Mouse (Mus musculus): ENCODE results near the gene Padi3. TPM values are rescaled to one million over a fixed set of nuclear protein-coding genes. Genes with fewer than 3 reads are reported as not detected.

The Padi3 gene
- total RNA-seq, 2 experiments from 2014 or later: not detected

- intact Hi-C loops (cut with DNase I): loop anchor here (2.0 to 5.0 kb wide), 2 partner anchors 81 to 135 kb away; no protein-coding TSS in a partner anchor
These were observed 11.5 kb upstream of the Padi3 start for GRCm38 (mm10) chr4:140821988-140822387.

GRCm38 (mm10) chr4:140817413-140817812 lies 7.0 kb upstream of the Padi3 start:
- DNase-seq (ENCODE audit: low spot score in 2 of 2): no peak
- intact Hi-C loops (cut with DNase I): no loop called here

More at GRCm38 (mm10) chr4:140821988-140822387, 11.5 kb upstream of the Padi3 start:
- DNase-seq (ENCODE audit: low spot score in 2 of 2): peak in 1 of 2 experiments; percentile 36

- intact Hi-C loops (cut with DNase I): no loop called here
- DNase-seq (ENCODE audit: low spot score in 2 of 2): no peak
These were observed 5.8 kb upstream of the Padi3 start for GRCm38 (mm10) chr4:140815996-140816917.

- intact Hi-C loops (cut with DNase I): no loop called here
- DNase-seq (ENCODE audit: low spot score in 2 of 2): no peak
These were observed 5.0 kb upstream of the Padi3 start for GRCm38 (mm10) chr4:140815496-140815895.

- DNase-seq (ENCODE audit: low spot score in 2 of 2): no peak
These were observed 4.1 kb upstream of the Padi3 start for GRCm38 (mm10) chr4:140814241-140815225.

GRCm38 (mm10) chr4:140813358-140814185 lies 3.1 kb upstream of the Padi3 start:
- no peak for DNase-seq (ENCODE audit: low spot score in 2 of 2)
- intact Hi-C loops (cut with DNase I): no loop called here

More at GRCm38 (mm10) chr4:140814241-140815225, 4.1 kb upstream of the Padi3 start:
- intact Hi-C loops (cut with DNase I): no loop called here

- intact Hi-C loops (cut with DNase I): no loop called here
- DNase-seq (ENCODE audit: low spot score in 2 of 2): no peak
These were observed 2.2 kb upstream of the Padi3 start for GRCm38 (mm10) chr4:140812609-140813008.

- DNase-seq (ENCODE audit: low spot score in 2 of 2): no peak
- intact Hi-C loops (cut with DNase I): no loop called here
These were observed 1.7 kb upstream of the Padi3 start for GRCm38 (mm10) chr4:140812191-140812590.

GRCm38 (mm10) chr4:140809118-140809517 lies 1.3 kb downstream of the Padi3 start:
- DNase-seq (ENCODE audit: low spot score in 2 of 2): no peak
- intact Hi-C loops (cut with DNase I): no loop called here

GRCm38 (mm10) chr4:140804601-140805000 lies 5.8 kb downstream of the Padi3 start:
- DNase-seq (ENCODE audit: low spot score in 2 of 2): no peak
- intact Hi-C loops (cut with DNase I): no loop called here

- DNase-seq (ENCODE audit: low spot score in 2 of 2): no peak
- intact Hi-C loops (cut with DNase I): no loop called here
These were observed 9.1 kb downstream of the Padi3 start for GRCm38 (mm10) chr4:140801364-140801763.

GRCm38 (mm10) chr4:140796786-140797185 lies 13.7 kb downstream of the Padi3 start:
- DNase-seq (ENCODE audit: low spot score in 2 of 2): no peak
- intact Hi-C loops (cut with DNase I): no loop called here

GRCm38 (mm10) chr4:140794678-140795077 lies 15.8 kb downstream of the Padi3 start:
- no peak for DNase-seq (ENCODE audit: low spot score in 2 of 2)
- intact Hi-C loops (cut with DNase I): no loop called here

GRCm38 (mm10) chr4:140793795-140794194 lies 16.7 kb downstream of the Padi3 start:
- DNase-seq (ENCODE audit: low spot score in 2 of 2): no peak
- intact Hi-C loops (cut with DNase I): no loop called here

- intact Hi-C loops (cut with DNase I): no loop called here
- DNase-seq (ENCODE audit: low spot score in 2 of 2): no peak
These were observed 17.9 kb downstream of the Padi3 start for GRCm38 (mm10) chr4:140792584-140792983.

GRCm38 (mm10) chr4:140791071-140791470 lies 19.4 kb downstream of the Padi3 start:
- DNase-seq (ENCODE audit: low spot score in 2 of 2): no peak
- intact Hi-C loops (cut with DNase I): no loop called here

GRCm38 (mm10) chr4:140789983-140790382 lies 20.5 kb downstream of the Padi3 start:
- intact Hi-C loops (cut with DNase I): loop anchor here (5.0 kb wide), 1 partner anchor 167 kb away; no protein-coding TSS in a partner anchor
- DNase-seq (ENCODE audit: low spot score in 2 of 2): no peak

- peak in 1 of 2 experiments; percentile 22 for DNase-seq (ENCODE audit: low spot score in 2 of 2)
These were observed 21.5 kb downstream of the Padi3 start for GRCm38 (mm10) chr4:140788983-140789382.

GRCm38 (mm10) chr4:140788264-140788663 lies 22.2 kb downstream of the Padi3 start:
- intact Hi-C loops (cut with DNase I): loop anchor here (5.0 kb wide), 1 partner anchor 169 kb away; no protein-coding TSS in a partner anchor

More at GRCm38 (mm10) chr4:140788983-140789382, 21.5 kb downstream of the Padi3 start:
- intact Hi-C loops (cut with DNase I): loop anchor here (5.0 kb wide), 1 partner anchor 168 kb away; no protein-coding TSS in a partner anchor

More at GRCm38 (mm10) chr4:140788264-140788663, 22.2 kb downstream of the Padi3 start:
- no peak for DNase-seq (ENCODE audit: low spot score in 2 of 2)
